Mouse (Mus musculus): ENCODE data around the gene Tmem50b. TPM values are rescaled to one million over a fixed set of nuclear protein-coding genes. Genes with fewer than 3 reads are reported as not detected.
A peak's percentile ranks its signal among the peaks of the same experiment; 100 is the strongest.

Gene Tmem50b
- polyA plus RNA-seq, 1 experiment: 54.1 TPM

- TF ChIP-seq POLR2A (IDR thresholded peaks at IDR 0.05; ENCODE audit: control insufficient read depth, low read depth, low read length) (no peak), CTCF (IDR thresholded peaks at IDR 0.05; ENCODE audit: control insufficient read depth, insufficient read depth, insufficient replicate concordance, low read depth, low read length) (no peak)
- H3K36me3 ChIP-seq (ENCODE audit: control insufficient read depth, insufficient read depth, low read length): no peaks in the 10 kb centered on the region
- H3K4me1 ChIP-seq (ENCODE audit: control insufficient read depth, insufficient read depth, low read length): peaks cover 14% of the 10 kb centered on the region
- H3K27me3 ChIP-seq (ENCODE audit: control insufficient read depth, insufficient read depth, low read length): no peaks in the 10 kb centered on the region
- H3K4me3 ChIP-seq (ENCODE audit: control insufficient read depth, low read depth, low read length): no peak overlapping the region
- H3K27ac ChIP-seq (ENCODE audit: control insufficient read depth, insufficient read depth, low read depth, low read length): no peak overlapping the region; the same call in 1 of the 2 replicates
These were observed 12.1 kb upstream of the Tmem50b start for GRCm38 (mm10) chr16:91609501-91610245.

- Histone ChIP-seq H3K27me3 (ENCODE audit: control insufficient read depth, insufficient read depth, low read length) (no peaks in the 10 kb centered on the region), H3K4me1 (ENCODE audit: control insufficient read depth, insufficient read depth, low read length) (peaks cover 11% of the 10 kb centered on the region), H3K27ac (ENCODE audit: control insufficient read depth, insufficient read depth, low read depth, low read length) (no peak overlapping the region), H3K36me3 (ENCODE audit: control insufficient read depth, insufficient read depth, low read length) (no peaks in the 10 kb centered on the region), H3K4me3 (ENCODE audit: control insufficient read depth, low read depth, low read length) (no peak overlapping the region)
- TF ChIP-seq CTCF (IDR thresholded peaks at IDR 0.05; ENCODE audit: control insufficient read depth, insufficient read depth, insufficient replicate concordance, low read depth, low read length) (no peak), POLR2A (IDR thresholded peaks at IDR 0.05; ENCODE audit: control insufficient read depth, low read depth, low read length) (no peak)
These were observed 9.4 kb upstream of the Tmem50b start for GRCm38 (mm10) chr16:91606958-91607357.

- TF ChIP-seq POLR2A (IDR thresholded peaks at IDR 0.05; ENCODE audit: control insufficient read depth, low read depth, low read length): no peak
- TF ChIP-seq CTCF (IDR thresholded peaks at IDR 0.05; ENCODE audit: control insufficient read depth, insufficient read depth, insufficient replicate concordance, low read depth, low read length): no peak
- no peaks in the 10 kb centered on the region for H3K36me3 ChIP-seq (ENCODE audit: control insufficient read depth, insufficient read depth, low read length)
- H3K27ac ChIP-seq (ENCODE audit: control insufficient read depth, insufficient read depth, low read depth, low read length): no peak overlapping the region
- no peaks in the 10 kb centered on the region for H3K27me3 ChIP-seq (ENCODE audit: control insufficient read depth, insufficient read depth, low read length)
- no peak overlapping the region for H3K4me3 ChIP-seq (ENCODE audit: control insufficient read depth, low read depth, low read length)
- H3K4me1 ChIP-seq (ENCODE audit: control insufficient read depth, insufficient read depth, low read length): peaks cover under 1% of the 10 kb centered on the region
These were observed 7.6 kb upstream of the Tmem50b start for GRCm38 (mm10) chr16:91605156-91605555.

DNA sequence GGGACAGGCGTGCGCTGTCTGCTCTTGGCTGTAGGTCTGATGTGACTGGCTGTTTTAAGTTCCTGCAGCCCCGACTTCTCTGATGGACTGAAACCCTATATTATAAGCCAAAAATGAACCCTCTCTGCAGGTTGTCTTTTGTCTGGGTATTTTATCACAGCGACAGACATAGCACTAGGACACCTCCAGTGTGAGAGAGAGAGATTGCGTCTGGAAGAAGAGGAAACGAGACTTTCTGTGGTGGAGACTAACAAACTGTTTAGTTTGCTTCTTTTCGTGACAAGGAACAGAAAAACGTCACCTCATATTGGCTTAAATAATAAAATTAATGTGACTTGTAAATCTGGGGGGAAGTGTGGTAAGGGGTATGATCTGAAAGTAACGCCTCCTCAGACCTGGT lies 4.1 kb upstream of the Tmem50b start:
- Histone ChIP-seq H3K4me3 (ENCODE audit: control insufficient read depth, low read depth, low read length) (no peak overlapping the region), H3K27ac (ENCODE audit: control insufficient read depth, insufficient read depth, low read depth, low read length) (no peak overlapping the region), H3K4me1 (ENCODE audit: control insufficient read depth, insufficient read depth, low read length) (peaks cover 7% of the 10 kb centered on the region), H3K27me3 (ENCODE audit: control insufficient read depth, insufficient read depth, low read length) (no peaks in the 10 kb centered on the region), H3K36me3 (ENCODE audit: control insufficient read depth, insufficient read depth, low read length) (no peaks in the 10 kb centered on the region)
- TF ChIP-seq POLR2A (IDR thresholded peaks at IDR 0.05; ENCODE audit: control insufficient read depth, low read depth, low read length) (no peak), CTCF (IDR thresholded peaks at IDR 0.05; ENCODE audit: control insufficient read depth, insufficient read depth, insufficient replicate concordance, low read depth, low read length) (no peak)

DNA sequence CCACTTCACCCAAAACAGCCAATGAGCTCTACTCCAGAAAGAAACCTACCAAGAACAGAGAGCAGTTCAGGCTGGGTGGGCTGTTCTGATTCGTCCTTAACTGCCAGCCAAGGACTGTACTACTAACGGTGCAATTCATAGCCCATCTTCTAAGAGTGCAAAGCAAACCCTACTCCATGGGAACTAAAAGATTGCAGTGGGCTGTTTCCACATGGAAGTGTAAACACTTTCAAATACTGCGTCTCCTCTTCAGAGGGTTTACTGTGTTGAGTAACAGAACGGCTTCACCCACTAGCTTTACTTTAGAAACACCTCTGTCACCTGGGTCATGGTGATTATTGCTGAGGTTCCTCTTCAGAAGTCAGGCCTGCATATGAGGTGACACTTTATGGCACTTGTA lies 3.5 kb upstream of the Tmem50b start:
- H3K27me3 ChIP-seq (ENCODE audit: control insufficient read depth, insufficient read depth, low read length): no peaks in the 10 kb centered on the region
- no peak for TF ChIP-seq CTCF (IDR thresholded peaks at IDR 0.05; ENCODE audit: control insufficient read depth, insufficient read depth, insufficient replicate concordance, low read depth, low read length)
- no peak for TF ChIP-seq POLR2A (IDR thresholded peaks at IDR 0.05; ENCODE audit: control insufficient read depth, low read depth, low read length)
- no peak overlapping the region for H3K27ac ChIP-seq (ENCODE audit: control insufficient read depth, insufficient read depth, low read depth, low read length)
- H3K36me3 ChIP-seq (ENCODE audit: control insufficient read depth, insufficient read depth, low read length): no peaks in the 10 kb centered on the region
- H3K4me1 ChIP-seq (ENCODE audit: control insufficient read depth, insufficient read depth, low read length): peaks cover 9% of the 10 kb centered on the region
- no peak overlapping the region for H3K4me3 ChIP-seq (ENCODE audit: control insufficient read depth, low read depth, low read length)

GRCm38 (mm10) chr16:91599242-91599641 lies 1.6 kb upstream of the Tmem50b start:
- peaks cover 12% of the 10 kb centered on the region for H3K4me1 ChIP-seq (ENCODE audit: control insufficient read depth, insufficient read depth, low read length)
- H3K27me3 ChIP-seq (ENCODE audit: control insufficient read depth, insufficient read depth, low read length): no peaks in the 10 kb centered on the region
- TF ChIP-seq CTCF (IDR thresholded peaks at IDR 0.05; ENCODE audit: control insufficient read depth, insufficient read depth, insufficient replicate concordance, low read depth, low read length) (no peak), POLR2A (IDR thresholded peaks at IDR 0.05; ENCODE audit: control insufficient read depth, low read depth, low read length) (no peak)
- H3K4me3 ChIP-seq (ENCODE audit: control insufficient read depth, low read depth, low read length): no peak overlapping the region
- no peak overlapping the region for H3K27ac ChIP-seq (ENCODE audit: control insufficient read depth, insufficient read depth, low read depth, low read length)
- no peaks in the 10 kb centered on the region for H3K36me3 ChIP-seq (ENCODE audit: control insufficient read depth, insufficient read depth, low read length)

- H3K27ac ChIP-seq (ENCODE audit: control insufficient read depth, insufficient read depth, low read depth, low read length): peak overlapping the region; percentile 85
- no peaks in the 10 kb centered on the region for H3K36me3 ChIP-seq (ENCODE audit: control insufficient read depth, insufficient read depth, low read length)
- TF ChIP-seq CTCF (IDR thresholded peaks at IDR 0.05; ENCODE audit: control insufficient read depth, insufficient read depth, insufficient replicate concordance, low read depth, low read length) (no peak), POLR2A (IDR thresholded peaks at IDR 0.05; ENCODE audit: control insufficient read depth, low read depth, low read length) (peak; percentile 50; the same call in 1 of the 2 replicates)
- peak overlapping the region; percentile 99 for H3K4me3 ChIP-seq (ENCODE audit: control insufficient read depth, low read depth, low read length)
- H3K27me3 ChIP-seq (ENCODE audit: control insufficient read depth, insufficient read depth, low read length): no peaks in the 10 kb centered on the region
- peaks cover 12% of the 10 kb centered on the region for H3K4me1 ChIP-seq (ENCODE audit: control insufficient read depth, insufficient read depth, low read length)
These were observed 575 bp downstream of the Tmem50b start for GRCm38 (mm10) chr16:91596779-91597671.

All from testis, adult 2 months (tissue).